Mouse (Mus musculus): ENCODE measurements around the gene Gdf1. TPM values are rescaled to one million over a fixed set of nuclear protein-coding genes. Genes with fewer than 3 reads are reported as not detected.

The Gdf1 gene
- polyA plus RNA-seq, 1 experiment from 2014 or later = 0.74 TPM

Other genes with a start within 250 kb of the Gdf1 start
- 0.12 and 0.23 TPM in 2 replicates for gene Hapln4, start 246.4 kb upstream of the Gdf1 start, polyA plus RNA-seq (2015; fragmentation: Nextera tagmentation; extraction: Ambion mirVana)
- 0.17 and 0.36 TPM in 2 replicates for gene Ncan, start 208.9 kb upstream of the Gdf1 start, polyA plus RNA-seq (2015; fragmentation: Nextera tagmentation; extraction: Ambion mirVana)
- 30.5 and 34.3 TPM in 2 replicates for gene Nr2c2ap, start 198.5 kb upstream of the Gdf1 start, polyA plus RNA-seq (2015; fragmentation: Nextera tagmentation; extraction: Ambion mirVana)
- 15.1 and 17.0 TPM in 2 replicates for gene Rfxank, start 190.7 kb upstream of the Gdf1 start, polyA plus RNA-seq (2015; fragmentation: Nextera tagmentation; extraction: Ambion mirVana)
- 36.1 and 40.0 TPM in 2 replicates for gene Borcs8, start 190.3 kb upstream of the Gdf1 start, polyA plus RNA-seq (2015; fragmentation: Nextera tagmentation; extraction: Ambion mirVana)
- 0.15 and 0.40 TPM in 2 replicates for gene Mef2b, start 190.1 kb upstream of the Gdf1 start, polyA plus RNA-seq (2015; fragmentation: Nextera tagmentation; extraction: Ambion mirVana)
- 91.8 and 104 TPM in 2 replicates for gene Tmem161a, start 157.5 kb upstream of the Gdf1 start, polyA plus RNA-seq (2015; fragmentation: Nextera tagmentation; extraction: Ambion mirVana)
- gene Slc25a42, start 117.5 kb upstream of the Gdf1 start, polyA plus RNA-seq (2015; fragmentation: Nextera tagmentation; extraction: Ambion mirVana) = 8.0 and 8.3 TPM in 2 replicates
- gene Sugp2, start 95.6 kb upstream of the Gdf1 start, polyA plus RNA-seq (2015; fragmentation: Nextera tagmentation; extraction: Ambion mirVana) = 23.2 and 24.3 TPM in 2 replicates
- 20.6 and 20.7 TPM in 2 replicates for gene Armc6, start 95.4 kb upstream of the Gdf1 start, polyA plus RNA-seq (2015; fragmentation: Nextera tagmentation; extraction: Ambion mirVana)
- gene Homer3, start 47.0 kb upstream of the Gdf1 start, polyA plus RNA-seq (2015; fragmentation: Nextera tagmentation; extraction: Ambion mirVana) = 34.1 and 37.2 TPM in 2 replicates
- gene Ddx49, start 27.3 kb upstream of the Gdf1 start, polyA plus RNA-seq (2015; fragmentation: Nextera tagmentation; extraction: Ambion mirVana) = 32.6 and 34.1 TPM in 2 replicates
- gene Cope, start 27.3 kb upstream of the Gdf1 start, polyA plus RNA-seq (2015; fragmentation: Nextera tagmentation; extraction: Ambion mirVana) = 294 and 344 TPM in 2 replicates
- gene Cers1, start 14.0 kb upstream of the Gdf1 start, polyA plus RNA-seq (2015; fragmentation: Nextera tagmentation; extraction: Ambion mirVana) = 1.9 and 2.6 TPM in 2 replicates
- 11.3 and 12.2 TPM in 2 replicates for gene Upf1, start 23.5 kb downstream of the Gdf1 start, polyA plus RNA-seq (2015; fragmentation: Nextera tagmentation; extraction: Ambion mirVana)
- 3.5 TPM in 2 replicates for gene Comp, start 43.7 kb downstream of the Gdf1 start, polyA plus RNA-seq (2015; fragmentation: Nextera tagmentation; extraction: Ambion mirVana)
- 9.7 and 12.4 TPM in 2 replicates for gene Crtc1, start 109.8 kb downstream of the Gdf1 start, polyA plus RNA-seq (2015; fragmentation: Nextera tagmentation; extraction: Ambion mirVana)
- 11.2 and 12.4 TPM in 2 replicates for gene Klhl26, start 147.2 kb downstream of the Gdf1 start, polyA plus RNA-seq (2015; fragmentation: Nextera tagmentation; extraction: Ambion mirVana)
- 0.45 and 0.76 TPM in 2 replicates for gene Tmem59l, start 157.5 kb downstream of the Gdf1 start, polyA plus RNA-seq (2015; fragmentation: Nextera tagmentation; extraction: Ambion mirVana)
- gene Crlf1, start 163.3 kb downstream of the Gdf1 start, polyA plus RNA-seq (2015; fragmentation: Nextera tagmentation; extraction: Ambion mirVana) = 3.7 and 5.5 TPM in 2 replicates
- 116 and 125 TPM in 2 replicates for gene Rex1bd, start 176.9 kb downstream of the Gdf1 start, polyA plus RNA-seq (2015; fragmentation: Nextera tagmentation; extraction: Ambion mirVana)
- 842 and 891 TPM in 2 replicates for gene Uba52, start 181.0 kb downstream of the Gdf1 start, polyA plus RNA-seq (2015; fragmentation: Nextera tagmentation; extraction: Ambion mirVana)
- 240 and 251 TPM in 2 replicates for gene Fkbp8, start 197.9 kb downstream of the Gdf1 start, polyA plus RNA-seq (2015; fragmentation: Nextera tagmentation; extraction: Ambion mirVana)
- 65.8 and 71.2 TPM in 2 replicates for gene Kxd1, start 198.1 kb downstream of the Gdf1 start, polyA plus RNA-seq (2015; fragmentation: Nextera tagmentation; extraction: Ambion mirVana)
- 11.6 and 12.5 TPM in 2 replicates for gene Ell, start 209.6 kb downstream of the Gdf1 start, polyA plus RNA-seq (2015; fragmentation: Nextera tagmentation; extraction: Ambion mirVana)